Mouse (Mus musculus) stomach, embryonic 14.5 days (tissue): ENCODE results near the gene Gnpat. TPM values are rescaled to one million over a fixed set of nuclear protein-coding genes. Genes with fewer than 3 reads are reported as not detected.

Experiments used
- ATAC-seq: fragments of 200-750 bp; cut with Nextera tagmentation; 2 replicates; pipeline ENCODE4 v1.8.0; 2017; ENCODE audit warnings: low read depth, moderate TSS enrichment; ENCODE audit not compliant: insufficient number of reproducible peaks, insufficient read depth, low FRiP score
- H3K27ac ChIP-seq: fragments of 300-500 bp; sonication (generic); 2 replicates; pipeline ENCODE4 v1.5.1; 2014; ENCODE audit warnings: mild to moderate bottlenecking, low read length, moderate library complexity, mixed read lengths
- H3K27me3 ChIP-seq: fragments of 300-500 bp; sonication (generic); 2 replicates; pipeline ENCODE4 v1.6.1; 2014; ENCODE audit warnings: low read length, control low read depth, mixed read lengths; ENCODE audit not compliant: control insufficient read depth, insufficient read depth
- H3K36me3 ChIP-seq: fragments of 300-500 bp; sonication (generic); 2 replicates; pipeline ENCODE4 v1.6.1; 2014; ENCODE audit warnings: mild to moderate bottlenecking, control low read depth, low read length, moderate library complexity, mixed read lengths; ENCODE audit not compliant: control insufficient read depth, insufficient read depth
- H3K4me1 ChIP-seq: fragments of 300-500 bp; sonication (generic); 2 replicates; pipeline ENCODE4 v1.6.1; 2014; ENCODE audit warnings: low read length, control low read depth, mixed read lengths; ENCODE audit not compliant: control insufficient read depth, insufficient read depth
- H3K4me2 ChIP-seq: fragments of 300-500 bp; sonication (generic); replicated peaks from 2 replicates; pipeline ENCODE4 v1.6.1; 2014; ENCODE audit warnings: low read depth, low read length, control low read depth
- H3K4me3 ChIP-seq: fragments of 300-500 bp; sonication (generic); 2 replicates; pipeline ENCODE4 v1.5.1; 2014; ENCODE audit warnings: low read depth, low read length, control low read depth
- H3K9ac ChIP-seq: fragments of 300-500 bp; sonication (generic); replicated peaks from 2 replicates; pipeline ENCODE4 v1.6.1; 2014; ENCODE audit warnings: low read depth, mild to moderate bottlenecking, control low read depth, low read length, moderate library complexity, mixed read lengths
- H3K9me3 ChIP-seq: fragments of 300-500 bp; sonication (generic); 2 replicates; pipeline ENCODE4 v1.6.1; 2016; ENCODE audit warnings: low read depth, low read length, control low read depth; ENCODE audit not compliant: control insufficient read depth
- WGBS: fragments of 180-500 bp; shearing (Covaris S2); extraction: QIAGEN DNeasy Blood & Tissue Kit; methylation state at CpG from one replicate; pipeline ENCODE4 v1.1.7; 2014; 5-methylcytosine and 5-hydroxymethylcytosine counted together
- polyA plus RNA-seq: library from polyadenylated mRNA; unstranded; fragments of >200 nt; fragmentation: Nextera tagmentation; extraction: Ambion mirVana; gene quantifications from 2 replicates; pipeline ENCODE4 v1.2.1, GENCODE M21; 2014

Gene Gnpat
- 92.8 and 98.0 TPM in 2 replicates for polyA plus RNA-seq

- Histone ChIP-seq H3K9ac (peak within 1 kb of the TSS; percentile 95), H3K27ac (peak within 1 kb of the TSS; percentile 92), H3K9me3 (no peaks in the 10 kb centered on the region), H3K4me3 (peak within 1 kb of the TSS; percentile 96), H3K36me3 (peaks cover 32% of the 10 kb centered on the region), H3K4me1 (0 out of 2 replicates have a peak, but pooled peaks cover 3% of the 10 kb centered on the region), H3K4me2 (peak within 1 kb of the TSS; percentile 83), H3K27me3 (no peaks in the 10 kb centered on the region)
- under 1% methylated on average over 55 of the region's 55 CpGs for WGBS
- ATAC-seq = peak; percentile 96
Observed at GRCm38 (mm10) chr8:124862321-124863162, at the start of gene Gnpat, which contains the start of gene 2810004N23Rik. Gnpat (plus strand) TSS chr8:124863033. 2810004N23Rik (minus strand) TSS chr8:124863120.

GRCm38 (mm10) chr8:124813326-124813725, 49.5 kb upstream of the Gnpat start:
- ATAC-seq = no peak
- Histone ChIP-seq H3K9me3 (no peaks in the 10 kb centered on the region; the same call in 1 of the 2 replicates), H3K9ac (no peak overlapping the region), H3K4me2 (no peak overlapping the region), H3K27me3 (no peaks in the 10 kb centered on the region), H3K4me1 (no peaks in the 10 kb centered on the region), H3K4me3 (no peak overlapping the region), H3K27ac (no peak overlapping the region), H3K36me3 (no peaks in the 10 kb centered on the region)
- WGBS = 85% methylated on average over 4 of the region's 4 CpGs

- H3K4me2 ChIP-seq = no peak overlapping the region
- no peak for ATAC-seq
- H3K9ac ChIP-seq = no peak overlapping the region
- H3K36me3 ChIP-seq = no peaks in the 10 kb centered on the region
- H3K27ac ChIP-seq = no peak overlapping the region
- H3K9me3 ChIP-seq = no peaks in the 10 kb centered on the region; the same call in 1 of the 2 replicates
- no peaks in the 10 kb centered on the region for H3K4me1 ChIP-seq
- 91% methylated on average over 12 of the region's 12 CpGs for WGBS
- no peaks in the 10 kb centered on the region for H3K27me3 ChIP-seq
- no peak overlapping the region for H3K4me3 ChIP-seq
Observed at GRCm38 (mm10) chr8:124815870-124816269, 47.0 kb upstream of the Gnpat start.

- ATAC-seq = no peak
- Histone ChIP-seq H3K27me3 (no peaks in the 10 kb centered on the region), H3K9me3 (no peaks in the 10 kb centered on the region; the same call in 1 of the 2 replicates), H3K9ac (no peak overlapping the region), H3K27ac (no peak overlapping the region), H3K4me1 (no peaks in the 10 kb centered on the region), H3K4me2 (no peak overlapping the region), H3K36me3 (no peaks in the 10 kb centered on the region), H3K4me3 (no peak overlapping the region)
- 91% methylated on average over 11 of the region's 11 CpGs for WGBS
Observed at GRCm38 (mm10) chr8:124816866-124817265, 46.0 kb upstream of the Gnpat start.

- no peaks in the 10 kb centered on the region for H3K27me3 ChIP-seq
- H3K36me3 ChIP-seq = no peaks in the 10 kb centered on the region
- H3K4me2 ChIP-seq = no peak overlapping the region
- H3K27ac ChIP-seq = no peak overlapping the region
- no peaks in the 10 kb centered on the region; the same call in 1 of the 2 replicates for H3K9me3 ChIP-seq
- 86% methylated on average over 3 of the region's 3 CpGs for WGBS
- H3K4me1 ChIP-seq = no peaks in the 10 kb centered on the region
- H3K4me3 ChIP-seq = no peak overlapping the region
- ATAC-seq = no peak
- no peak overlapping the region for H3K9ac ChIP-seq
Observed at GRCm38 (mm10) chr8:124817361-124817760, 45.5 kb upstream of the Gnpat start.

- Histone ChIP-seq H3K4me1 (no peaks in the 10 kb centered on the region), H3K9me3 (no peaks in the 10 kb centered on the region; the same call in 1 of the 2 replicates), H3K27me3 (no peaks in the 10 kb centered on the region), H3K36me3 (no peaks in the 10 kb centered on the region), H3K27ac (no peak overlapping the region), H3K4me2 (no peak overlapping the region), H3K9ac (no peak overlapping the region), H3K4me3 (no peak overlapping the region)
- ATAC-seq = no peak
- 41% methylated on average over 6 of the region's 6 CpGs for WGBS
Observed at GRCm38 (mm10) chr8:124819612-124820115, 43.2 kb upstream of the Gnpat start.

DNA sequence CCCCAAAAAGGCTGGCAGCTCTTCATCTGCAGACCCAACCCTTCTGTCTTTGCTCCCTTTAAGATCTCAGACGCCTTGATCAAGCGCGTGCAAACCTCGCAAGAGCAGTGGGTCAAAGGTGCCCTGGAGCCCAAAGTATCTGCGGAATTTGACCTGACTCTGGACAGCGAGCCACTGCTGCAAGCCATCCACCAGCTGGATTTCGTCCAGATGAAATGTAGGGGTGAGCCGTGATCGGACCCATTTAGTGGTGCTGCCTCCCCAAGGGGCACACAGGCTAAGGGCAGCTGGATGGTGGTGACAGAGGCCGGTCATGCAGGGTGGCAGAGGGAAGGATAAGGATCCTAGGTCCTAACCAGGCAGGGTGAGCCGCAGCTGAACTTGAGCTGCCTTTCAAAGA, 42.7 kb upstream of the Gnpat start:
- Histone ChIP-seq H3K27me3 (no peaks in the 10 kb centered on the region), H3K27ac (no peak overlapping the region), H3K36me3 (no peaks in the 10 kb centered on the region), H3K4me1 (no peaks in the 10 kb centered on the region), H3K4me2 (no peak overlapping the region), H3K4me3 (no peak overlapping the region), H3K9ac (no peak overlapping the region), H3K9me3 (no peaks in the 10 kb centered on the region; the same call in 1 of the 2 replicates)
- ATAC-seq = no peak
- 18% methylated on average over 11 of the region's 11 CpGs for WGBS

DNA sequence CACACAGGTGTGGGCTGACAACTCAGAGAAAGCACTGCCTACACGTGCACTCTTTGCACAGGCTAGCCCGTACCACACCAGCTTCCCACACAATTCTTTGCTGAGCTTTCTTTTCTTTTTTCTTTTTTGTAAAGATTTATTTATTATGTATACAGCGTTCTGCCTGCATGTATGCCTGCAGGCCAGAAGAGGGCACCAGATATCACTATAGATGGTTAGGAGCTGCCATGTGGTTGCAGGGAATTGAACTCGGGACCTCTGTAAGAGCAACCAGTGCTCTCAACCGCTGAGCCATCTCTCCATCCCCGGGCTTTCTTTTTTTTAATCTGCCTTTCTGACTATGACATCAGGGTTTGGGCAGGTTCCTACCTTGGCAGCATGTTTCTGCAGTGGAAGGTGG, 39.3 kb upstream of the Gnpat start:
- Histone ChIP-seq H3K9me3 (no peaks in the 10 kb centered on the region), H3K36me3 (no peaks in the 10 kb centered on the region), H3K27me3 (no peaks in the 10 kb centered on the region), H3K4me2 (no peak overlapping the region), H3K4me1 (no peaks in the 10 kb centered on the region), H3K27ac (no peak overlapping the region), H3K9ac (no peak overlapping the region), H3K4me3 (no peak overlapping the region)
- no peak for ATAC-seq
- whole genome bisulfite sequencing = 81% methylated on average over 6 of the region's 6 CpGs
